Mouse (Mus musculus) lung, embryonic 14.5 days (tissue): Measurements from ENCODE around the gene Ppm1g. TPM values are rescaled to one million over a fixed set of nuclear protein-coding genes. Genes with fewer than 3 reads are reported as not detected.
A peak's percentile ranks its signal among the peaks of the same experiment; 100 is the strongest.

Source experiments
- ATAC-seq: fragments of 200-750 bp; cut with Nextera tagmentation; 2 replicates; pipeline ENCODE4 v1.8.0; 2017; ENCODE audit warnings: mild to moderate bottlenecking, moderate TSS enrichment, moderate library complexity; ENCODE audit not compliant: insufficient read depth
- DNase-seq: peaks from one replicate; pipeline ENCODE4 v3.0.0-alpha.2; 2015
- H3K27ac ChIP-seq: fragments of 300-500 bp; sonication (generic); 2 replicates; pipeline ENCODE4 v1.5.1; 2014; ENCODE audit warnings: low read depth, mild to moderate bottlenecking, moderate library complexity
- H3K27me3 ChIP-seq: fragments of 300-500 bp; sonication (generic); 2 replicates; pipeline ENCODE4 v1.6.1; 2014; ENCODE audit warnings: low read length, control low read depth; ENCODE audit not compliant: insufficient read depth
- H3K36me3 ChIP-seq: fragments of 300-500 bp; sonication (generic); 2 replicates; pipeline ENCODE4 v1.6.1; 2014; ENCODE audit warnings: control low read depth; ENCODE audit not compliant: insufficient read depth
- H3K4me1 ChIP-seq: fragments of 300-500 bp; sonication (generic); 2 replicates; pipeline ENCODE4 v1.6.1; 2014; ENCODE audit warnings: antibody characterized with exemption, control low read depth; ENCODE audit not compliant: insufficient read depth
- H3K4me2 ChIP-seq: fragments of 300-500 bp; sonication (generic); 2 replicates; pipeline ENCODE4 v1.6.1; 2014; ENCODE audit warnings: mild to moderate bottlenecking
- H3K4me3 ChIP-seq: fragments of 300-500 bp; sonication (generic); 2 replicates; pipeline ENCODE4 v1.5.1; 2014; ENCODE audit warnings: low read depth, low read length
- H3K9ac ChIP-seq: fragments of 300-500 bp; sonication (generic); 2 replicates; pipeline ENCODE4 v1.6.1; 2014
- H3K9me3 ChIP-seq: fragments of 300-500 bp; sonication (generic); 2 replicates; pipeline ENCODE4 v1.6.1; 2016; ENCODE audit warnings: low read depth, low read length, control low read depth
- CTCF ChIP-seq: IDR thresholded peaks from 2 replicates; pipeline ENCODE4 v1.5.1; 2016; ENCODE audit warnings: antibody characterized with exemption, low read depth
- WGBS: fragments of 180-500 bp; shearing (Covaris S2); extraction: QIAGEN DNeasy Blood & Tissue Kit; methylation state at CpG from one replicate; pipeline ENCODE4 v1.1.7; 2014; 5-methylcytosine and 5-hydroxymethylcytosine counted together
- polyA plus RNA-seq: library from polyadenylated mRNA; unstranded; fragments of >200 nt; fragmentation: Nextera tagmentation; extraction: Ambion mirVana; gene quantifications from 2 replicates; pipeline ENCODE4 v1.2.1, GENCODE M21; 2014

The Ppm1g gene
- polyA plus RNA-seq, 1 experiment from 2014 or later, result 148 TPM

DNA sequence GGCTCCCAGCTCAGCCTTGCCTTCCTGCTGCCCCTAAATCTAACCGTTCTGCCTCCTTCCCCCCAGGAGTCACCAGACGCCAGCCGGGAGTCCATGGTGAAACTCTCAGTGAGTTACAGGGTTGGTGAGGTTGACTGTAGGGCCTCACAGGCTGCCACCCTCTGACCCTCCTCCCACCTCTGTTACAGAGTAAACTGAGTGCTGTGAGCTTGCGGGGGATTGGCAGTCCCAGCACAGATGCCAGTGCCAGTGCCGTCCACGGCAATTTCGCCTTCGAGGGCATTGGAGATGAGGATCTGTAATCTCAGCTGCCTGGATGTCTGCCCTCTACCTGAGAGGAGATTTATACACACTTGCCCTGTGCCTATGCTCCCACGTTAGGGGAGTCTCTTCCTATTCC lies 22.3 kb downstream of the Ppm1g start:
- Histone ChIP-seq H3K9ac (no peak overlapping the region), H3K27me3 (no peaks in the 10 kb centered on the region), H3K36me3 (peaks cover 75% of the 10 kb centered on the region), H3K4me3 (no peak overlapping the region), H3K27ac (no peak overlapping the region), H3K4me1 (peaks cover 7% of the 10 kb centered on the region; the same call in 1 of the 2 replicates), H3K4me2 (no peak overlapping the region), H3K9me3 (peaks cover 6% of the 10 kb centered on the region; the same call in 1 of the 2 replicates)
- WGBS, result 76% methylated on average over 9 of the region's 9 CpGs
- DNase-seq (no peak), ATAC-seq (no peak)
- no peak for TF ChIP-seq CTCF

DNA sequence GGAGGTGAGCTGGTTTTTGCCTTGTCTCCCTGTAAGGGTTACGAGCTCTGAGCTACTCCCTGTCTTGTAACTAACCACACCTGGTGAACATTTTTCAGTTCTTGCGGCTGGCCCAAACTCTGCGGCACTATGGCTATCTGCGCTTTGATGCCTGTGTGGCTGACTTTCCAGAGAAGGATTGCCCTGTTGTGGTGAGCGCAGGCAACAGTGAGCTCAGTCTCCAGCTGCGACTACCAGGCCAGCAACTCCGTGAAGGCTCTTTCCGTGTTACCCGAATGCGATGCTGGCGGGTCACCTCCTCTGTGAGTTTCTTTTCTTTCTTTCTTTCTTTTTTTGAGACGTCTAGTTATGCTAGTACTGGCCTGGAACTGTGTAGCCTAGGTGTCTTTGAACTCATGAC lies 23.4 kb downstream of the Ppm1g start:
- no peak overlapping the region for H3K4me2 ChIP-seq
- H3K9ac ChIP-seq, result no peak overlapping the region
- DNase-seq, result no peak
- peaks cover 6% of the 10 kb centered on the region; the same call in 1 of the 2 replicates for H3K9me3 ChIP-seq
- no peaks in the 10 kb centered on the region for H3K27me3 ChIP-seq
- H3K4me3 ChIP-seq, result no peak overlapping the region
- ATAC-seq, result no peak
- peaks cover 5% of the 10 kb centered on the region; the same call in 1 of the 2 replicates for H3K4me1 ChIP-seq
- no peak for TF ChIP-seq CTCF
- WGBS, result 90% methylated on average over 12 of the region's 12 CpGs
- H3K27ac ChIP-seq, result no peak overlapping the region
- H3K36me3 ChIP-seq, result peaks cover 69% of the 10 kb centered on the region

DNA sequence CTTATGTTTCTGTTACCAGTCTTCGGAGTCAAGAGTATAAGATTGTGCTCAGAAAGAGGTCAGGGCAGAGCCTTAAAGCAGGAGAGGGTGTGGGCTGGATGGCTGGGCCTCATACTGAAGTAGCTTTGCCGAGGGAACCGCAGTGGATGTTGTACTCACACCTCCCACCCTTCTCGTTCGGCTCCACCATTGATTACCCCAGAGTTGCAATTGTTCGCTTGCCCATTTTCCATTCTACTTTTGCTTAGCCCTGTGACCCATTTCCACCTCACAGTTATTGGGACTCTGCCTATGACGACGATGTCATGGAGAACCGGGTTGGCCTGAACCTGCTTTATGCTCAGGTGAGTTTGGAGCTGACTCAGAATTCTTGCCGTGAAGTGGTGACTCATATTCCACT lies 24.3 kb downstream of the Ppm1g start:
- ATAC-seq, result no peak
- 90% methylated on average over 10 of the region's 10 CpGs for WGBS
- Histone ChIP-seq H3K27ac (no peak overlapping the region), H3K4me1 (peaks cover 8% of the 10 kb centered on the region; the same call in 1 of the 2 replicates), H3K9me3 (peaks cover 6% of the 10 kb centered on the region; the same call in 1 of the 2 replicates), H3K27me3 (no peaks in the 10 kb centered on the region), H3K36me3 (peaks cover 69% of the 10 kb centered on the region), H3K9ac (no peak overlapping the region), H3K4me3 (no peak overlapping the region), H3K4me2 (no peak overlapping the region)
- TF ChIP-seq CTCF, result no peak
- no peak for DNase-seq

DNA sequence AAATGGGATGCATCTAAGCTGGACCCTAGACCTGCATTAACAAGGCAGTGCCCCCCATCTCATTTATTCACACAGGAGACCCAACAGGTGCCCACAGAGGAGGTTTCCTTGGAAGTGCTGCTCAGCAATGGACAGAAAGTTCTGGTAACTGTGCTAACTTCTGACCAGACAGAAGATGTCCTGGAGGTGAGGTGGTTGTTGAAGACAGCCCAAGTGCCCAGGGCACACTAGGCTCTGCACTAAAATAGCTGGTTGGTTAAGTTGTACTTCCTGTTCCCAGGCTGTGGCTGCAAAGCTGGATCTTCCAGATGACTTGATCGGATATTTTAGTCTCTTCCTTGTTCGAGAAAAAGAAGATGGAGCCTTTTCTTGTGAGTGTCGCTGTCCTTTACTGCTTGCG lies 24.8 kb downstream of the Ppm1g start:
- ATAC-seq, result no peak
- H3K36me3 ChIP-seq, result peaks cover 69% of the 10 kb centered on the region
- TF ChIP-seq CTCF, result no peak

DNA sequence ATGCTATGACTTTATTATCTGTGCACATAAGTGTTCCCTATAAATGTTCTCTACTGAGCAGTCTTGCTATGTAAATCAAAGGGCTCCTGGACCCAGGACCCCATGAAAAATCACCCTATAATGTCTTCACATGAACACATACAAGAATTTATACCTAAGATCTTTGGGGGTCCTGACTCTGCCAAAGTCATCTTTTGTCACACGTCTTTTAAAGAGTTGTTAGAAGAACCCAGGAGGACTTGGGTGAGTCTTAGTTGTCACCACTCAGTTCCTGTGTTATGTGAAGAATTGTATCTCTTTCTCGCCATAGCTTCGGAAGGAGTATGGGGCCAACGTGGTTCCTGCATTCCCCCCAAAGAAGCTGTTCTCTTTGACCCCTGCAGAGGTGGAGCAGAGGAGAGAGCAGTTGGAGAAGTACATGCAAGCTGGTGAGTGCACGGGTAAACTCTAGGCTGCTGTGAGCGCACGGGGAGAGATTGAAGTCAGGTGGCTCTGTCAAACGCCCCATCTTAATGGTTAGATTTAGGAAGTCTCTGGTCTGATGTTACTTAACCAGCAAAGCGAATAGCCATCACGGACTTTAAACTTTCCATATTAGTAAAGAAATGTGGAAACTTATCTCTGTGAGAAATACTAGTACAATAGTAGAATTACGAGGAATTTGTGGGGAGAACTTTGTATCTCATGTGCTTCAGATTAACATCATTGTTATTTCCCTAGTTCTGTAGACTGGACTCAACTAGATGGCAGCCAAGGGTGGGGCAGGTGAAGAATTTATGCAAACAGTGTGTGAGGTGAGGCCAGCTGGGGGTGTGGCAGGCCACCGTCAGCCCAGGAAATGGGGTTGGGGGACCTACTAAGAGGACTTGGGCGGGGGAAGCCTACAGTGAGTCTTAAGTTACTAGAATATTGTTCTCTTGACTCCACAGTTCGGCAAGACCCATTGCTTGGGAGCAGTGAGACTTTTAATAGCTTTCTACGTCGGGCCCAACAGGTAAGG lies 25.7 kb downstream of the Ppm1g start:
- Histone ChIP-seq H3K4me2 (peak overlapping the region; percentile 80), H3K4me1 (peaks cover 8% of the 10 kb centered on the region; the same call in 1 of the 2 replicates), H3K9ac (peak overlapping the region; percentile 88; the same call in 1 of the 2 replicates), H3K27me3 (no peaks in the 10 kb centered on the region), H3K4me3 (peak overlapping the region; percentile 84), H3K9me3 (no peaks in the 10 kb centered on the region), H3K27ac (no peak overlapping the region), H3K36me3 (peaks cover 69% of the 10 kb centered on the region)
- DNase-seq (no peak), ATAC-seq (no peak)
- WGBS, result 87% methylated on average over 16 of the region's 16 CpGs
- TF ChIP-seq CTCF, result no peak

More for the DNA sequence above, 24.8 kb downstream of the Ppm1g start:
- Histone ChIP-seq H3K9me3 (peaks cover 6% of the 10 kb centered on the region; the same call in 1 of the 2 replicates), H3K27ac (no peak overlapping the region), H3K4me1 (peaks cover 8% of the 10 kb centered on the region; the same call in 1 of the 2 replicates), H3K27me3 (no peaks in the 10 kb centered on the region), H3K4me3 (no peak overlapping the region), H3K9ac (no peak overlapping the region), H3K4me2 (no peak overlapping the region)
- 89% methylated on average over 4 of the region's 4 CpGs for whole genome bisulfite sequencing
- no peak for DNase-seq

DNA sequence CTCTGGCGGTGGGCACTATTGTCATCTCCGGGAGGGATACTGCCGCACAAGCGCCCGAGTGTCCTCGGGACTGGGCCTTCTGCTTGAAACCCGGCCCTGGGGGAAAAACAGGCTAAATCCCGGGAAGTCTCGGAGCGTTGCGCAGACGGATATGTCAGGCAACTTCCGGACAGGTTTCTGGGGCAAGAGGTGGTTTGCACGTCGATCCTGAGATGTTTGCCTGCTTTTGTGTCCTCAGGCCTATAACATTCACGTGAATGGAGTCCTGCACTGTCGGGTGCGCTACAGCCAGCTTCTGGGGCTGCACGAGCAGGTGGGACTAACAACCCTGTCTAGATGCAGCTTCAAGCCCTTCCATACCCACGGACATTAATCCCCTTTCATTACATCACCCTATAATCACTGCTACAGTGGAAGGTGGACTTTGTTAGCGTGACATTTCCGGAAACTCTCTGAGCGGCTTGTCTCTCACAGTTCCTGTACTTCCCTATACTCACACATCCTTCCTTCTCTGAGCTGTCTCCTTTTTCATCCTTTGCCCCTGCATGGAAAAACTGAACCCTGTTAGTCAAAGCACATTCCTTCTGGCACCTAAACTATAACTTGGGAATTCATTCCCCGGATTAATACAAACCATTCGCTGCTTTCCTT lies 26.7 kb downstream of the Ppm1g start:
- TF ChIP-seq CTCF, result no peak
- H3K4me2 ChIP-seq, result peak overlapping the region; percentile 80
- H3K27ac ChIP-seq, result peak overlapping the region; percentile 87
- DNase-seq (peak; percentile 38), ATAC-seq (no peak)
- H3K4me3 ChIP-seq, result peak overlapping the region; percentile 84
- peak overlapping the region; percentile 88 for H3K9ac ChIP-seq
- H3K36me3 ChIP-seq, result peaks cover 66% of the 10 kb centered on the region
- WGBS, result 9% methylated on average over 25 of the region's 25 CpGs
- no peaks in the 10 kb centered on the region for H3K27me3 ChIP-seq
- peaks cover 8% of the 10 kb centered on the region; the same call in 1 of the 2 replicates for H3K4me1 ChIP-seq
- no peaks in the 10 kb centered on the region for H3K9me3 ChIP-seq
